Mouse (Mus musculus) macrophage (primary cell): ENCODE results near the gene Exoc6b. TPM values are rescaled to one million over a fixed set of nuclear protein-coding genes. Genes with fewer than 3 reads are reported as not detected.
"Not testable (repeated sequence)": the region's sequence is repeated elsewhere in the genome, so short reads cannot be mapped to it uniquely, and the experiment has no call there.

ENCODE experiments used
- H3K27ac ChIP-seq: fragments of 350-480 bp; formaldehyde crosslinking; 2 replicates; pipeline ENCODE4 v1.9.0; 2021
- H3K36me3 ChIP-seq: fragments of 350-480 bp; formaldehyde crosslinking; 2 replicates; pipeline ENCODE4 v1.9.0; 2021; ENCODE audit errors: inconsistent target
- H3K4me3 ChIP-seq: fragments of 350-480 bp; formaldehyde crosslinking; 2 replicates; pipeline ENCODE4 v1.9.0; 2021; ENCODE audit errors: inconsistent target
- H3K79me2 ChIP-seq: fragments of 350-480 bp; formaldehyde crosslinking; 2 replicates; pipeline ENCODE4 v1.9.0; 2021; ENCODE audit errors: inconsistent target
- WGBS: methylation state at CpG from one replicate; pipeline ENCODE4 v1.1.7; 2026; ENCODE audit warnings: inconsistent platforms; ENCODE audit not compliant: missing documents; 5-methylcytosine and 5-hydroxymethylcytosine counted together
- polyA plus RNA-seq: library from polyadenylated mRNA; stranded (reverse); fragments of 250-400 nt; gene quantifications from 3 replicates; pipeline ENCODE4 v1.2.4, GENCODE M21; 2018; ENCODE audit warnings: inconsistent platforms
- total RNA-seq, 78 experiments: library from RNA; depleted of rRNA; stranded (reverse); fragments of 250-400 nt; gene quantifications; 1 replicate in 9 of 78; 2 replicates in 24 of 78; 3 replicates in 43 of 78; 4 replicates in 2 of 78; pipeline ENCODE4 v1.2.4; 2018; ENCODE audit warnings: inconsistent platforms in 56 of 78

The Exoc6b gene
- 100 to 1,000 TPM; 109 to 353 (median 175) TPM for total RNA-seq (2018; cell fraction: chromatin; rRNA removed)
- total RNA-seq (2018; cell fraction: cytosol; rRNA removed), result 10 to 100 TPM; 14.6 to 24.6 (median 20.1) TPM
- 100 to 1,000 TPM in 8 of 26 experiments, 10 to 100 TPM in 18; 30.1 to 194 (median 71.6) TPM for total RNA-seq (2018; cell fraction: nucleus; rRNA removed)
- 12.3 to 19.1 TPM (median 16.1 TPM) in 3 replicates for polyA plus RNA-seq

DNA sequence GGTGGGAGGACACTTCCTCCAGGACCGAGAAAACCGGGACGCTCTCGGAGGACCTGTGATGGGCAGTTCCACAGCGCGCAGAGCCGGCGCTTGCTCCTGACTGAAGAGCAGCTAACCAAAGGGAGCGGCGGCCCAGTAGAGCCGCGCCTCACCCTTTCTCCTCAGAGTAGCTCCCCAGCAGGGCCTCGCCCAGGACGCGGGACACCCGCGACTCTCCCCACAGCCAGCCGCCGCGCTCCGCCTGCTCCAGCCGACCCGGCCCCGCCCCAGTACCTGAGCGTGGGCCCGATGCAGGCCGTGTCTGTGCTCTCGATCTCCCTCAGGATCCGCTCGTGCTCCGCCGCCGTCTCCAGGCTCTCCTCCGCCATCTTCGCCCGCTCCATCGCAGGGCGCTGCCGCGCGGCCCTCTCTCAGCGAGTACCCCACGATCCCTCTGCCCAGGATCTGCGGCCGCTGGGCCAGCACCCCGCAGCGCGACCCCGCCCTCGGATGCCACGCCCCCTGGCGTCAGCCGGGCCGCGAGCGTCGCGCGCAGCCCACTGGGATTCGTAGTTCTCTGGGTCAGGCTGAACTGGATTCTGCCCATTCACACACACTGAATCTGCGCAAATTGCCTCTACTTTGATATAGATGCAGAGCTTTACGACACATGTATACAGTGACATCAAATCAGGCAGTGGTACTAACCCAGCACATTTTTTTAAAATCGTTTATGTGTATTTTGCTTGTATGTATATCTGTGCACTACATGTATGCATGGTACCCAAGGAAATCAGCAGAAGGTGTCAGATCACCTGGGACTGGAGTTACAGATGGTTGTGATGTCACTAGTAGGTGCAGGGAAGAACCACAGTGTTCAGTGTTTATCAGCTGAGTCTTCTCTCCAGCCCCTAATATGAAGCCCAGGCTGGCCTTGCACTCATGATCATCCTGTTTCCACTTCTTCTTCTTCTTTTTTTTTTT lies at the start of gene Exoc6b:
Gene Exoc6b, minus strand, starts transcription at position 491 of the 963 bp plus-strand sequence.
- H3K27ac ChIP-seq, result peak within 1 kb of the TSS; percentile 24; the same call in 1 of the 2 replicates
- H3K79me2 ChIP-seq, result peaks cover 46% of the 10 kb centered on the region
- WGBS, result 1% methylated on average over 63 of the region's 63 CpGs
- H3K36me3 ChIP-seq, result no peaks in the 10 kb centered on the region
- peak within 1 kb of the TSS; percentile 93 for H3K4me3 ChIP-seq

GRCm38 (mm10) chr6:85117545-85118511 lies 48.5 kb upstream of the Exoc6b start:
- not testable (repeated sequence) for H3K4me3 ChIP-seq

DNA sequence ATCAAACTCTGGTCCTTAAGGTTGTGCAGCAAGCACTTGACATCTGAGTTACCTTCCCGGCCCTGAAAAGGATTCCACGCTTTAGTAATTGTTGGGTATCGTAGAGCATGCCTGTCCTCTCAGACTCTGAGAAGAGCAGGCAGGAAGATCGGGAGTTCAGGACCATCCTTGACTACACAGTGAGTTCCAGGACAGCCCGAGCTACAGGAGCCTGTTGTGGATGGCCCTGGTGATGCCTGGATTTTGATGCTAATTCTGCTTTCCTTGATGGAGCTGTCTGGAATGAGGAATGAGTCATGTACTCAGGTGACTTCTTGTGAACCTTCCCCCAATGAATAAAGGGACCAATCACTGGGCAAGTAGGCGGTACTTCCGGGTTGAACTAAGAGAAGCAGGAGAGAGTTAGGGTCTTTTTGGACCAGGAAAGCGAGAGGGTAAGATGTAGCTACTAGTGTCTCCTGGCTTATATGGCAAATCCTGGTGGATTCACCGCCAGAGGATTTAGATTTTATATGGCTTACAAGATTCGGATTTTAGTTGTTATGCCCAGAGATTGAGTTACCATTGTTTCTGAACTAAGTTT lies 35.8 kb upstream of the Exoc6b start:
- WGBS, result 94% methylated on average over 10 of the region's 10 CpGs
- H3K4me3 ChIP-seq, result no peak overlapping the region
- H3K79me2 ChIP-seq, result no peaks in the 10 kb centered on the region
- no peaks in the 10 kb centered on the region for H3K36me3 ChIP-seq
- no peak overlapping the region for H3K27ac ChIP-seq

More at GRCm38 (mm10) chr6:85117545-85118511, 48.5 kb upstream of the Exoc6b start:
- H3K36me3 ChIP-seq, H3K27ac ChIP-seq, H3K79me2 ChIP-seq: not testable (repeated sequence)
- 33% methylated on average over 5 of the region's 11 CpGs for WGBS

- Histone ChIP-seq H3K4me3 (no peak overlapping the region), H3K27ac (no peak overlapping the region), H3K79me2 (no peaks in the 10 kb centered on the region), H3K36me3 (no peaks in the 10 kb centered on the region)
- 86% methylated on average over 3 of the region's 3 CpGs for WGBS
These were observed 34.0 kb upstream of the Exoc6b start for GRCm38 (mm10) chr6:85103321-85103720.

GRCm38 (mm10) chr6:85096441-85096840 lies 27.1 kb upstream of the Exoc6b start:
- H3K79me2 ChIP-seq, result no peaks in the 10 kb centered on the region
- no peak overlapping the region for H3K27ac ChIP-seq
- H3K4me3 ChIP-seq, result no peak overlapping the region
- H3K36me3 ChIP-seq, result no peaks in the 10 kb centered on the region
- 69% methylated on average over 2 of the region's 2 CpGs for WGBS

DNA sequence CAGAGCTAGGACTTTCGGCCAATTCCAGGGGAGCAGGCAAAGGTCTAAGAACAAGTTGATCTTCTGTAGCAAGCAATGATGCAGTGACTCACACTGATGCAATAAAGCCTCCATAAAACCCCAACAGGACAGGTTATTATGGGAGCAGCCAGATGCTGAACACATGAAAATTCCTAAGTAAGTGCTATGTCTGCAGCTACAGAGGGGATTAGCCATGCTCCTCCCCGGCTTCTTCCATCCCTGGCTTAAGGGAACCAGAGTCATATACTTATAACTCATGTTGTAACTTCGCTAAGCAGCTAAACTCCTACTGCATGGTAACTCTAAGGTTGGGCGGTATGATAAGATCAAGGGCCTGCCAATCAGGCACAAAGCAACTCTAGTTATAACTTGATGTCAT lies 18.1 kb upstream of the Exoc6b start:
- Histone ChIP-seq H3K4me3 (no peak overlapping the region), H3K79me2 (no peaks in the 10 kb centered on the region), H3K27ac (no peak overlapping the region), H3K36me3 (no peaks in the 10 kb centered on the region)
- WGBS, result 94% methylated on average over 4 of the region's 4 CpGs

DNA sequence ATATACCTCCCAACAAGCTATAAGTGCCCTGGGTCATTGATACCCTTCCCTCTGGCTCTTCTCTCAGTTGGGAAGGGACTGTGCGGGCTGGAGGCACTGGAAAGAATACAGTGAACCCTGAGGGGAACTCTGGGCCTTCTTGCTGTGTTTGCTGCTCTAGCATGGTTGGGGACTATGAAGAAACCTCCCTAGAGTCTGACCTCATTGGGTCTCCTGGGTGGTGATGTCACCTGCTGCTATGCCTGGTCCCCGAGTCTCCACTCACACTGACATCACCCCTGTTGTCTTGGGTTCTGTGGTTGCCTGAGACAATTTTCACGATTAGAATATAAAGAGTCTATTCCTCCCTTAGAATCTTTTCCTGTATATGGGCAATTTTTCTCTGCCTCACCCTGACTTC lies 17.3 kb upstream of the Exoc6b start:
- Histone ChIP-seq H3K36me3 (no peaks in the 10 kb centered on the region), H3K4me3 (no peak overlapping the region), H3K79me2 (no peaks in the 10 kb centered on the region), H3K27ac (no peak overlapping the region)
- 54% methylated on average over 3 of the region's 3 CpGs for WGBS

GRCm38 (mm10) chr6:85076179-85076720 lies 6.9 kb upstream of the Exoc6b start:
- H3K79me2 ChIP-seq, H3K4me3 ChIP-seq, H3K36me3 ChIP-seq, H3K27ac ChIP-seq: not testable (repeated sequence)
- 89% methylated on average over 24 of the region's 29 CpGs for WGBS

- no peak overlapping the region for H3K27ac ChIP-seq
- 4% methylated on average over 2 of the region's 2 CpGs for WGBS
- no peaks in the 10 kb centered on the region for H3K79me2 ChIP-seq
- no peaks in the 10 kb centered on the region for H3K36me3 ChIP-seq
- no peak overlapping the region for H3K4me3 ChIP-seq
These were observed 5.7 kb upstream of the Exoc6b start for GRCm38 (mm10) chr6:85074996-85075395.

DNA sequence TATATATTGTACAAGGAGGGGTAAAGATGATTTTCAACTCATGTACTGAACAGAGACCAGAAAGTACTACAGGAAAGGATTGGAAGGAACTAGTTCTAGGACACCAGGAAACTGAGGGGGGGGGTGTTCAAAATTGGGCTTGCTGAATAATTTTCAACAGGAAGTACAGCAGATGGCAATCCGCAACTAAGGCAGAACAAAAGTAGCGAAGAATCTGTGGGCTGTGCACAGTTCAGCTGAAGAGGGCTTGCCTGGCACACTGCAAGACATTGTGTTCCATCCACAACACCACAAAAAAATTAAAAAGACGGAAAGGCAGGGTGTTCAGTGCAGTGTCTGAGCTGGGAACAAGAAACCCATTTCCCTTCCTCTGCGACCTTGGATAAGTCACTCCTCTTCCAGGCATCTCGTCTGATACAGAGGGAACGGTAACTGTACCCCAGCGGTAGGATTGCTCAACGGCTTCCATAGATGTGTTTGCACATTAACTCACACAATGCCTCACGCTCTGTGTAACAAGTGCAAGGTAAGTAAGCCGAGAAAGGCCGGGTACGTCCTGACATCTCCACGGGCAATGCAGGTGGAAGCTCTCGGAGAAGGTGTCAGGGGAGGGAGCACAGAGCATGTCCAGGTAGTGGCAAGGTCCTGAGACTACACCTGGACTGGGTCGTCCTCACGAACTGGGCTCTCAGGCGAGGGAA lies 841 bp downstream of the Exoc6b start:
- Histone ChIP-seq H3K27ac (peak overlapping the region; percentile 24; the same call in 1 of the 2 replicates), H3K4me3 (peak overlapping the region; percentile 93), H3K79me2 (peaks cover 55% of the 10 kb centered on the region), H3K36me3 (no peaks in the 10 kb centered on the region)
- WGBS, result 4% methylated on average over 17 of the region's 17 CpGs

DNA sequence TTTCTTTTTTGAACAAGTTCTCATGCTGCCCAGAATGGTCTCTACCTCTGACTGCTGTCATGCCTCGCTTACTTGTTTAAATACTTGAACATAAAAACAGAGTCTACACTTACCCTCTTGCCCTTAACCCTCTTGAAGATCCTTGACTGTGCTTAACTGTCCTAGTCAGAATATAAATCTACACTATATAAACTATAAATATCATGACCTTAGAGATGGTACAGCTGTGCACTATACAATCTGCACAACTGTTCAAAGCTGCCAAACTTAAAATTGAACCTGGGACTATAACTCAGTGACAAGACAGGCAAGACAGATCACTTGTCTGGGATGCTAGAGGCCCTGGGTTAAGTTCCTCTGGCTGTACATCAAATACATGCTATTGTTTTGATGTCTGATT lies 11.7 kb downstream of the Exoc6b start:
- WGBS, result 91% methylated on average over 1 of the region's 1 CpGs
- H3K4me3 ChIP-seq, result no peak overlapping the region
- peaks cover 32% of the 10 kb centered on the region; the same call in 1 of the 2 replicates for H3K79me2 ChIP-seq
- no peaks in the 10 kb centered on the region for H3K36me3 ChIP-seq
- no peak overlapping the region for H3K27ac ChIP-seq

- 74% methylated on average over 4 of the region's 4 CpGs for WGBS
These were observed 18.2 kb downstream of the Exoc6b start for GRCm38 (mm10) chr6:85051109-85051508.

DNA sequence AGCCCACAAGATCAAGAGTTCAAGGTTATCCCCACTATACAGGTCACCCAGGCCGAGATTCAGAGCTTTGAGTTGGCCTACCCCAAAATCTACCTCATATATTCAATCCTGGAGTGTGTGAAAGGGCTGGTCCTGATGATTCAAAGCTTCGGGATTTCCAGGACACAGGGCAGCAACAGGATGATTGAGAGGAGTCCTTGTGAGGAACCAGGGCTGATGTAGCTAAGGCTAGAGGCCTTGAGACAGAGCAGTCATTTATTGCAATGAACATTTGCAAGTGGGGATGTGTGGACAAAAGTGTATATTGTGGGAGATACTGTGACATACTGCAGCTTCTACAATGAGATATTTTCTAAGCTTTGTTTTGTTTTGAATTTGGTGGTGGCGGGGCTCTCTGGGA lies 22.8 kb downstream of the Exoc6b start:
- Histone ChIP-seq H3K4me3 (no peak overlapping the region), H3K27ac (no peak overlapping the region), H3K36me3 (no peaks in the 10 kb centered on the region), H3K79me2 (peaks cover 11% of the 10 kb centered on the region; the same call in 1 of the 2 replicates)
- 97% methylated on average over 2 of the region's 3 CpGs for WGBS

More at GRCm38 (mm10) chr6:85051109-85051508, 18.2 kb downstream of the Exoc6b start:
- H3K4me3 ChIP-seq, result no peak overlapping the region
- peaks cover 7% of the 10 kb centered on the region; the same call in 1 of the 2 replicates for H3K79me2 ChIP-seq
- H3K27ac ChIP-seq, result no peak overlapping the region
- H3K36me3 ChIP-seq, result no peaks in the 10 kb centered on the region
